Mouse (Mus musculus): Measurements from ENCODE around the gene Gm2000. TPM values are rescaled to one million over a fixed set of nuclear protein-coding genes. Genes with fewer than 3 reads are reported as not detected.

The Gm2000 gene
- polyA plus RNA-seq (2012) = 111 and 1,956 TPM in 2 replicates

GRCm38 (mm10) chr1:156365740-156366139 is at the start of gene Gm2000:
Gene Gm2000, plus strand, starts transcription at chr1:156366040.
- no peak for TF ChIP-seq GATA1 (IDR thresholded peaks at IDR 0.05; ENCODE audit: low read length)

- no peak for TF ChIP-seq GATA1 (IDR thresholded peaks at IDR 0.05; ENCODE audit: low read length)
Measured at GRCm38 (mm10) chr1:156323126-156323525, 42.7 kb upstream of the Gm2000 start.

- TF ChIP-seq GATA1 (IDR thresholded peaks at IDR 0.05; ENCODE audit: low read length) = no peak
Measured at GRCm38 (mm10) chr1:156340847-156341246, 25.0 kb upstream of the Gm2000 start.

GRCm38 (mm10) chr1:156344433-156344832 is 21.4 kb upstream of the Gm2000 start:
- TF ChIP-seq GATA1 (IDR thresholded peaks at IDR 0.05; ENCODE audit: low read length) = no peak

GRCm38 (mm10) chr1:156345633-156346032 is 20.2 kb upstream of the Gm2000 start:
- TF ChIP-seq GATA1 (IDR thresholded peaks at IDR 0.05; ENCODE audit: low read length) = no peak

- no peak for TF ChIP-seq GATA1 (IDR thresholded peaks at IDR 0.05; ENCODE audit: low read length)
Measured at GRCm38 (mm10) chr1:156349031-156349430, 16.8 kb upstream of the Gm2000 start.

- no peak for TF ChIP-seq GATA1 (IDR thresholded peaks at IDR 0.05; ENCODE audit: low read length)
Measured at GRCm38 (mm10) chr1:156350441-156350840, 15.4 kb upstream of the Gm2000 start.

GRCm38 (mm10) chr1:156352466-156352865 is 13.4 kb upstream of the Gm2000 start:
- no peak for TF ChIP-seq GATA1 (IDR thresholded peaks at IDR 0.05; ENCODE audit: low read length)

GRCm38 (mm10) chr1:156381217-156381616 is 15.4 kb downstream of the Gm2000 start:
- no peak for TF ChIP-seq GATA1 (IDR thresholded peaks at IDR 0.05; ENCODE audit: low read length)

GRCm38 (mm10) chr1:156386232-156386631 is 20.4 kb downstream of the Gm2000 start:
- no peak for TF ChIP-seq GATA1 (IDR thresholded peaks at IDR 0.05; ENCODE audit: low read length)

GRCm38 (mm10) chr1:156386880-156387279 is 21.0 kb downstream of the Gm2000 start:
- TF ChIP-seq GATA1 (IDR thresholded peaks at IDR 0.05; ENCODE audit: low read length) = no peak

GRCm38 (mm10) chr1:156393148-156393547 is 27.3 kb downstream of the Gm2000 start:
- TF ChIP-seq GATA1 (IDR thresholded peaks at IDR 0.05; ENCODE audit: low read length) = no peak

- no peak for TF ChIP-seq GATA1 (IDR thresholded peaks at IDR 0.05; ENCODE audit: low read length)
Measured at GRCm38 (mm10) chr1:156402491-156402890, 36.7 kb downstream of the Gm2000 start.

GRCm38 (mm10) chr1:156403251-156403650 is 37.4 kb downstream of the Gm2000 start:
- TF ChIP-seq GATA1 (IDR thresholded peaks at IDR 0.05; ENCODE audit: low read length) = no peak

GRCm38 (mm10) chr1:156408004-156408403 is 42.2 kb downstream of the Gm2000 start:
- TF ChIP-seq GATA1 (IDR thresholded peaks at IDR 0.05; ENCODE audit: low read length) = no peak

- no peak for TF ChIP-seq GATA1 (IDR thresholded peaks at IDR 0.05; ENCODE audit: low read length)
Measured at GRCm38 (mm10) chr1:156408521-156408920, 42.7 kb downstream of the Gm2000 start.

Other genes starting within 250 kb of the Gm2000 start
- gene Fam163a, start 161.0 kb upstream of the Gm2000 start, polyA plus RNA-seq (2012) = not detected in 2 replicates
- gene Tdrd5, start 62.4 kb upstream of the Gm2000 start, polyA plus RNA-seq (2012) = not detected in 2 replicates
- gene Nphs2, start 55.3 kb upstream of the Gm2000 start, polyA plus RNA-seq (2012) = not detected in 2 replicates
- gene Axdnd1, start 55.1 kb downstream of the Gm2000 start, polyA plus RNA-seq (2012) = not detected in 2 replicates
- 0.03 TPM in 1 of 2 replicates, not detected in the other for gene Soat1, start 108.3 kb downstream of the Gm2000 start, polyA plus RNA-seq (2012)
- gene Gm10031, start 158.0 kb downstream of the Gm2000 start, polyA plus RNA-seq (2012) = 0.36 and 1.6 TPM in 2 replicates
- 14.7 and 18.6 TPM in 2 replicates for gene Abl2, start 192.7 kb downstream of the Gm2000 start, polyA plus RNA-seq (2012)

All from G1E-ER4 (cell line).